Mouse (Mus musculus) fat pad, adult 2 months (tissue): ENCODE results near the gene Pld6.
"Not testable (repeated sequence)": the region's sequence is repeated elsewhere in the genome, so short reads cannot be mapped to it uniquely, and the experiment has no call there.

Experiments used
- DNase-seq: peaks from one replicate; pipeline ENCODE4 v3.0.0-alpha.2; 2011; ENCODE audit warnings: low read depth, low spot score; ENCODE audit errors: extremely low read depth

The Pld6 gene

GRCm38 (mm10) chr11:59749050-59749449, 38.4 kb downstream of the Pld6 start:
- DNase-seq = no peak

- DNase-seq = no peak
Observed at GRCm38 (mm10) chr11:59746614-59747013, 40.8 kb downstream of the Pld6 start.

GRCm38 (mm10) chr11:59745851-59746250, 41.6 kb downstream of the Pld6 start:
- peak; percentile 52 for DNase-seq

GRCm38 (mm10) chr11:59744374-59744773, 43.1 kb downstream of the Pld6 start:
- DNase-seq = no peak

- DNase-seq = no peak
Observed at GRCm38 (mm10) chr11:59743712-59744111, 43.7 kb downstream of the Pld6 start.

- no peak for DNase-seq
Observed at GRCm38 (mm10) chr11:59743307-59743706, 44.1 kb downstream of the Pld6 start.

- DNase-seq = no peak
Observed at GRCm38 (mm10) chr11:59741915-59742314, 45.5 kb downstream of the Pld6 start.

GRCm38 (mm10) chr11:59739996-59740395, 47.4 kb downstream of the Pld6 start:
- no peak for DNase-seq

- DNase-seq = no peak
Observed at GRCm38 (mm10) chr11:59737250-59737649, 50.2 kb downstream of the Pld6 start.

- DNase-seq = not testable (repeated sequence)
Observed at GRCm38 (mm10) chr11:59735938-59736337, 51.5 kb downstream of the Pld6 start.

- DNase-seq = no peak
Observed at GRCm38 (mm10) chr11:59734335-59734734, 53.1 kb downstream of the Pld6 start.
